Mouse (Mus musculus) layer of hippocampus, postnatal 25 days (tissue): ENCODE results near the gene Sema3b. TPM values are rescaled to one million over a fixed set of nuclear protein-coding genes. Genes with fewer than 3 reads are reported as not detected.
A peak's percentile ranks its signal among the peaks of the same experiment; 100 is the strongest.
"Not testable (repeated sequence)": the region's sequence is repeated elsewhere in the genome, so short reads cannot be mapped to it uniquely, and the experiment has no call there.

Source experiments
- DNase-seq, 2 experiments: peaks; one replicate each; pipeline ENCODE4 v3.0.0; 2022; ENCODE audit warnings: mixed read lengths in 2 of 2, low spot score in 1 of 2; ENCODE audit errors: extremely low spot score in 1 of 2
- total RNA-seq, 2 experiments: library from RNA; stranded (reverse); gene quantifications; 2 replicates each; pipeline ENCODE4 v1.2.3; 2021

Sema3b gene
- total RNA-seq, 2 experiments from 2014 or later, result 2.2 to 2.7 TPM

GRCm38 (mm10) chr9:107575579-107576356, 33.3 kb downstream of the Sema3b start:
- no peak for DNase-seq

GRCm38 (mm10) chr9:107573774-107574173, 35.3 kb downstream of the Sema3b start:
- not testable (repeated sequence) for DNase-seq

- DNase-seq, result no peak
Measured at GRCm38 (mm10) chr9:107572327-107572662, 36.7 kb downstream of the Sema3b start.

- DNase-seq, result no peak
Measured at GRCm38 (mm10) chr9:107571534-107572326, 37.3 kb downstream of the Sema3b start.

- DNase-seq, result no peak
Measured at GRCm38 (mm10) chr9:107570845-107571244, 38.2 kb downstream of the Sema3b start.

- DNase-seq, result no peak
Measured at GRCm38 (mm10) chr9:107570016-107570415, 39.0 kb downstream of the Sema3b start.

- DNase-seq, result no peak
Measured at GRCm38 (mm10) chr9:107569270-107569669, 39.8 kb downstream of the Sema3b start.

- DNase-seq, result peak; percentile 59 to 69
Measured at GRCm38 (mm10) chr9:107568331-107569261, 40.4 kb downstream of the Sema3b start.

- no peak for DNase-seq
Measured at GRCm38 (mm10) chr9:107567702-107568319, 41.2 kb downstream of the Sema3b start, which contains the start of gene Hyal2. Hyal2 (plus strand) TSS chr9:107567945.

- no peak for DNase-seq
Measured at GRCm38 (mm10) chr9:107566855-107567254, 42.2 kb downstream of the Sema3b start.

- peak; percentile 61 to 85 for DNase-seq
Measured at GRCm38 (mm10) chr9:107566041-107566709, 42.9 kb downstream of the Sema3b start.

GRCm38 (mm10) chr9:107565556-107565955, 43.5 kb downstream of the Sema3b start:
- not testable (repeated sequence) for DNase-seq

GRCm38 (mm10) chr9:107563029-107563581, 45.9 kb downstream of the Sema3b start, which contains the start of gene Tusc2:
Tusc2 (plus strand) TSS chr9:107563255.
- DNase-seq, result peak; percentile 79 to 83

GRCm38 (mm10) chr9:107556346-107556745, 52.7 kb downstream of the Sema3b start:
- DNase-seq, result no peak

GRCm38 (mm10) chr9:107555701-107556100, 53.3 kb downstream of the Sema3b start:
- DNase-seq, result no peak

- DNase-seq, result no peak
Measured at GRCm38 (mm10) chr9:107555031-107555457, 54.0 kb downstream of the Sema3b start.

GRCm38 (mm10) chr9:107554319-107554825, 54.7 kb downstream of the Sema3b start:
- DNase-seq, result peak; percentile 77 to 89

GRCm38 (mm10) chr9:107553541-107554318, 55.3 kb downstream of the Sema3b start:
- no peak for DNase-seq
